Mouse (Mus musculus) kidney, embryonic 14.5 days (tissue): ENCODE measurements around the gene Il27. TPM values are rescaled to one million over a fixed set of nuclear protein-coding genes. Genes with fewer than 3 reads are reported as not detected.
"Not testable (repeated sequence)": the region's sequence is repeated elsewhere in the genome, so short reads cannot be mapped to it uniquely, and the experiment has no call there.

ENCODE experiments used
- ATAC-seq: fragments of 200-750 bp; cut with Nextera tagmentation; 2 replicates; pipeline ENCODE4 v1.8.0; 2017; ENCODE audit warnings: moderate number of reproducible peaks, mild to moderate bottlenecking, moderate TSS enrichment, moderate library complexity; ENCODE audit not compliant: low FRiP score, low TSS enrichment
- H3K27ac ChIP-seq: fragments of 300-500 bp; sonication (generic); 2 replicates; pipeline ENCODE4 v1.5.1; 2014; ENCODE audit warnings: low read depth, mild to moderate bottlenecking, low read length, moderate library complexity, mixed read lengths
- H3K27me3 ChIP-seq: fragments of 300-500 bp; sonication (generic); 2 replicates; pipeline ENCODE4 v1.6.1; 2014; ENCODE audit warnings: mild to moderate bottlenecking, low read length; ENCODE audit not compliant: control insufficient read depth, insufficient read depth
- H3K36me3 ChIP-seq: fragments of 300-500 bp; sonication (generic); 2 replicates; pipeline ENCODE4 v1.6.1; 2014; ENCODE audit warnings: low read length, mixed read lengths; ENCODE audit not compliant: control insufficient read depth, insufficient read depth
- H3K4me1 ChIP-seq: fragments of 300-500 bp; sonication (generic); 2 replicates; pipeline ENCODE4 v1.6.1; 2014; ENCODE audit warnings: low read length, mixed read lengths; ENCODE audit not compliant: control insufficient read depth, insufficient read depth
- H3K4me2 ChIP-seq: fragments of 300-500 bp; sonication (generic); replicated peaks from 2 replicates; pipeline ENCODE4 v1.6.1; 2014; ENCODE audit warnings: low read depth, mild to moderate bottlenecking, low read length
- H3K4me3 ChIP-seq: fragments of 300-500 bp; sonication (generic); 2 replicates; pipeline ENCODE4 v1.5.1; 2014; ENCODE audit warnings: mild to moderate bottlenecking, low read length
- H3K9ac ChIP-seq: fragments of 300-500 bp; sonication (generic); 2 replicates; pipeline ENCODE4 v1.6.1; 2014; ENCODE audit warnings: low read depth, mild to moderate bottlenecking, low read length, moderate library complexity
- H3K9me3 ChIP-seq: fragments of 300-500 bp; sonication (generic); 2 replicates; pipeline ENCODE4 v1.6.1; 2016; ENCODE audit warnings: low read length; ENCODE audit not compliant: control insufficient read depth
- WGBS: fragments of 180-500 bp; shearing (Covaris S2); extraction: QIAGEN DNeasy Blood & Tissue Kit; methylation state at CpG from one replicate; pipeline ENCODE4 v1.1.7; 2014; 5-methylcytosine and 5-hydroxymethylcytosine counted together
- polyA plus RNA-seq: library from polyadenylated mRNA; unstranded; fragments of >200 nt; fragmentation: Nextera tagmentation; extraction: Ambion mirVana; gene quantifications from 2 replicates; pipeline ENCODE4 v1.2.1, GENCODE M21; 2014

The Il27 gene
- polyA plus RNA-seq = not detected in 2 replicates

DNA sequence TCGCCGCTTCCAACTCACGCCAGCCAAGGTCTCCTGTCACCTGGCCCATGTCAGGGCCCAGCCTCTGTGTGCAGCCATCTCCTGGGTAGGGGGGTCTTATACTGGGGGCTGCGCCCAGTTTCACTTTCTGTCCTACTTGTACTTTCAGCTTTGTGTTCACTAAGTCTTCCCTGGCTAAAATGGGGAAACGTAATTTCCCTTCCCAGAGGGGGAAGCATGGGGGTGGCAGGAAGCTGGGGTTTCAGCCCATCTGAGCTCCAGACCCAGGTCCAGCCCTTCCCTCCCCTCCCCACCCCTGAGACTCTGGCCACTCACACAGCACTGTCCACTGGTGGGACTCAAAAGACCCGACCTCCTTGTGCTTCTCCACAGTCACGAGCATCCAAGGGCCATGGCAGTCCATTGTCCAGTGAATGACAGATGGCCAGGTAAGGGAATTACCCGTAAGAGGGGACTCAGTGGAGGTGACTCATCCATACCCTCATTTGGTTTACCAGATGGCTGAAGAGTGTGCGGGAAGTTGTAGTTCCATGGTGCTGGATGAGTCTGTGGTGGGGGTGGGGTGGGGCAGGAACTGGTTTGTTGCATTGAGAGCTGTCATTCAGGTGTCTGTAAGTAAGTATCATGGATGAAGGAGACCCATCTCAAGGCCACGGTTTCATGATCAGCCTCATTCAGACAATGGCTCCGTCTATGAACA lies at the start of gene Il27:
Gene Il27, minus strand, starts transcription at position 80 of the 700 bp plus-strand sequence.
- no peak within 1 kb of the TSS for H3K4me3 ChIP-seq
- H3K4me2 ChIP-seq = no peak within 1 kb of the TSS
- H3K9me3 ChIP-seq = no peaks in the 10 kb centered on the region
- no peaks in the 10 kb centered on the region for H3K27me3 ChIP-seq
- no peaks in the 10 kb centered on the region for H3K4me1 ChIP-seq
- no peak within 1 kb of the TSS for H3K9ac ChIP-seq
- H3K27ac ChIP-seq = no peak within 1 kb of the TSS
- no peak for ATAC-seq
- 79% methylated on average over 11 of the region's 11 CpGs for WGBS
- no peaks in the 10 kb centered on the region for H3K36me3 ChIP-seq

DNA sequence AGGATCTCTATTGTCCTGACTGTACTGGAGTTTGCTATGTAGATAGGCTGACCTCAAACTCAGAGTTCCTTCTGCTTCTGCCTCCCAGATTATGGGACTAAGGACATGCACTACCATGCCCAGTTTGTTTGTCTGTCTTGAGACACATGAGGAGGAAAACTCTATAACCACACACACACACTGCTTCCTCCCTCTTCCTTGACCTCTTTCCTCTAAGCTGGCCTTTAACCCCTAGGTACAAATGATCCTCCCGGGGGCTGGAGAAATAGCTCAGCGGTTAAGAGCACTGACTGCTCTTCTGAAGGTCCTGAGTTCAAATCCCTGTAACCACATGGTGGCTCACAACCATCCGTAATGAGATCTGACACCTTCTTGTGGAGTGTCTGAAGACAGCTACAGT lies 49.6 kb upstream of the Il27 start:
- no peak for ATAC-seq
- Histone ChIP-seq H3K9ac (peak overlapping the region; percentile 23; the same call in 1 of the 2 replicates), H3K4me3 (no peak overlapping the region), H3K9me3 (no peaks in the 10 kb centered on the region), H3K27ac (no peak overlapping the region), H3K4me1 (peaks cover 11% of the 10 kb centered on the region), H3K27me3 (no peaks in the 10 kb centered on the region), H3K4me2 (no peak overlapping the region), H3K36me3 (no peaks in the 10 kb centered on the region)
- WGBS = 67% methylated on average over 3 of the region's 3 CpGs

DNA sequence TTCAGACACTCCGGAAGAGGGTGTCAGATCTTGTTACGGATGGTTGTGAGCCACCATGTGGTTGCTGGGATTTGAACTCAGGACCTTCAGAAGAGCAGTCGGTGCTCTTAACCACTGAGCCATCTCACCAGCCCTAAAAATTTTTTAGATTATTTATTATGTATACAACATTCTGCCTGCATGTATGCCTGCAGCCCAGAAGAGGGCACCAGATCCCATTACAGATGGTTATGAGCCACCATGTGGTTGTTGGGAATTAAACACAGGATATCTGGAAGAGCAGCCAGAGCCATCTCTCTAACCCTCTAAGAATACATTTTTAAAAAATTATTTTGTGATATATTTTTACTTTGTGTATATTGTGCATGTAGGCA lies 48.5 kb upstream of the Il27 start:
- WGBS = 60% methylated on average over 2 of the region's 3 CpGs
- H3K9ac ChIP-seq = not testable (repeated sequence)
- peak; percentile 25; the same call in 1 of the 2 replicates for ATAC-seq

DNA sequence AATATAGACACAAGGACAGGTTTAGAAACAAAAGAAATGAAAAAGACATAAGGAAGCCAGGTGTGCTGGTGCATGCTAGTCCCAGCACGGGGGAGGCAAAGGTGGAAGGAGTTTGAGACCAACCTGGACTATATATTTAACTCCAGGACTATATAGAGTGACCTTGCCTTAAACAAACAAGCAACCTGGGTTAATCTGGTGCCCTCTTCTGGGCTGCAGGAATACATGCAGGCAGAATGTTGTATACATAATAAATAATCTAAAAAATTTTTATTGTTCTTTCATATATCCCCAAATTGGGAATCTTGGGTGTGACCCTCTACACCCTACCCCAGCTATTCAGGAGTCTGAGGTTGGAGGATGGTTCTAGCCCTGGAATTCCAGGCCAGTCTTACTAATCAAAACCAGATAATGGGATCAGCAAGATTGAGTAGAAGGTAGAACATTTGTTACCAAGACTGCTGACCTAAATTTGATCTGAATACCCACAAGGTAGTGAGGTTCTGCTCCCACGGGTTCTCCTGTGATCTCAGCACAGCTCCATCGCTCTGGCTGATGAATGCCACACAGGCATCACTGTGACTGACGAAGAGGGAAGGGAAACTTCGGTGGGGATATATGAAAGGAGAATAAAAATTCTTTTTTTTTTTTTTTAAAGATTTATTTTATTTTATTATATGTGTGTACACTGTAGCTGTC lies 48.0 kb upstream of the Il27 start:
- no peaks in the 10 kb centered on the region for H3K27me3 ChIP-seq
- no peak overlapping the region for H3K27ac ChIP-seq
- peaks cover 5% of the 10 kb centered on the region; the same call in 1 of the 2 replicates for H3K4me1 ChIP-seq
- no peak overlapping the region for H3K9ac ChIP-seq
- no peaks in the 10 kb centered on the region for H3K36me3 ChIP-seq
- H3K4me3 ChIP-seq = no peak overlapping the region
- 72% methylated on average over 5 of the region's 5 CpGs for WGBS
- no peak overlapping the region for H3K4me2 ChIP-seq
- no peak for ATAC-seq
- H3K9me3 ChIP-seq = no peaks in the 10 kb centered on the region

More for the DNA sequence above, 48.5 kb upstream of the Il27 start:
- not testable (repeated sequence) for H3K9me3 ChIP-seq, H3K36me3 ChIP-seq, H3K27me3 ChIP-seq, H3K4me1 ChIP-seq, H3K4me3 ChIP-seq, H3K4me2 ChIP-seq, H3K27ac ChIP-seq

DNA sequence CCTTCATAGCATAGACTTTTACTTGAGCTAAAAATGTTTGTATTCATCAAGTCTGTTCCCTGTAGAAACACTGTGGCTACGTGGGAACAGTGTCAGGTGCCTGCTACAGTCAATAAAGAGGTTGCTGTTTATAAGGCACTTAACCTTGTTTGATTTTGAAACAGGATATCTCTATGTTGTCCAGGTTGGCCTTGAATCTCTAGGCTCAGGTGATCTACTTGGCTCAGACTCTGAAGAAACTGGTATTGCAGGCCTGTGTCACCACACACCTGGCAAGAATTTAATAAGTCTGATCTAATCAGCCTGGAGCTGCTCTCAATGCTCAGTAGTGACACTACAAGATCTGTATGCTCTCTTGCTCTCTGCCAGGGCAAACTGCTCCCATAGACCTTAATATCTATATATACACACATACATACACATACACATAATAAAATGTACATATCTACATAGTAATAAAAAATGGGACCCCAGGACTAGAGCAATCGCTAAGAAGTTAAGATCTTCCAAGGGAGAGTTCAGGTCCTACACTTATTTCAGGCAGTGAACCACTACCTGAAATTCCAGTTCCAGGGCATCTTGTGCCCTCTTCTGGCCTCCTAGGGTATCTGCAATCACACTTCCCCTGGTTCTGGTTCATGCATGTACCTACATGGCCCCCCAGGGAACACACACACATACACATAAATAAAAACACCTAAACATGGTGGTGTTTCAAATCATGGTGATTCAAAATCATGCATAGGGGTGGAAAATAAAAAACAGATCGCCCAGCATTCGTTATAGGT lies 42.2 kb upstream of the Il27 start:
- Histone ChIP-seq H3K36me3 (no peaks in the 10 kb centered on the region), H3K4me3 (no peak overlapping the region), H3K9ac (no peak overlapping the region), H3K4me1 (no peaks in the 10 kb centered on the region), H3K27me3 (no peaks in the 10 kb centered on the region), H3K4me2 (no peak overlapping the region), H3K9me3 (no peaks in the 10 kb centered on the region), H3K27ac (no peak overlapping the region)
- ATAC-seq = peak; percentile 39; the same call in 1 of the 2 replicates
- WGBS = 13% methylated on average over 4 of the region's 4 CpGs

DNA sequence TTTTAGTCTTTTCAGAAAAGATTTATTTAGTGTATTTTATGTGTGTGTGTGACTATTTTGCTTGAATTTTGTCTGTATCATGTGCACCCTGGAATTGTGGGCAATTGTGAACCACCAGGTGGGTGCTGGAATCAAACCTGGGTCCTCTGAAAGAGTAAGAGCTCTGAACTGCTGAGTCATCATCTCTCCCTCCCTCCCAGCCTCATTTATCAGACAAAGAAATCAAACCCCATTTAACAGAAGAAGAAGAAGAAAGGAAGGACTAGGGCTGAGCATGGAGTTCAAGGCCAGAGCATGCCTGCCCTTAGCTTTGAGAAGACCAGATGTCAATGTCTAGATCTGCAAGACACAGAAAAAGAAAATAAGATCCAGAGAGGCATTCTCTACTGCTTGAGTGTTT lies 40.6 kb upstream of the Il27 start:
- no peak for ATAC-seq
- H3K4me1 ChIP-seq = no peaks in the 10 kb centered on the region
- H3K27me3 ChIP-seq = no peaks in the 10 kb centered on the region
- no peak overlapping the region for H3K9ac ChIP-seq
- no peak overlapping the region for H3K4me2 ChIP-seq
- H3K36me3 ChIP-seq = no peaks in the 10 kb centered on the region
- no peak overlapping the region for H3K27ac ChIP-seq
- no peak overlapping the region for H3K4me3 ChIP-seq
- no peaks in the 10 kb centered on the region for H3K9me3 ChIP-seq

DNA sequence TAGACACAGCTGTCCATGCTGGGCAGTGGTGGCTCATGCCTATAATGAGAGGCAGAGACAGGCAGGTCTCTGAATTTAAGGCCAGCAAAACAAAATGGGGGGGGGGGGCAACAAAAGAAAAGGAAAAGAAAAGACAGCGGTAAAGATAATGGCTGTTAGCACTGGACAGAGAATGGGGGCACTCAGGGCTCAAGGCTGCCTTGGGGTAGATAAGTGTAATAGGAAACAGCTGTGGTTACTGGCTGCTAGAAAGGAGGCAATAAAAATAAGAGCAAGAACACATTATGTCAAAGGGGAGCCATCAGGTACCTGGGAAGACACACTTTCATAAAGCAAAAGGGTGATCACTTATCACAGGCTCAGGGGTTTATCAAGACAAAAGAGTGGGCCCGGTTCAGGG lies 37.7 kb upstream of the Il27 start:
- Histone ChIP-seq H3K4me3 (no peak overlapping the region), H3K27ac (no peak overlapping the region), H3K4me1 (no peaks in the 10 kb centered on the region), H3K27me3 (no peaks in the 10 kb centered on the region), H3K4me2 (no peak overlapping the region), H3K9ac (no peak overlapping the region), H3K9me3 (no peaks in the 10 kb centered on the region), H3K36me3 (no peaks in the 10 kb centered on the region)
- no peak for ATAC-seq
- 89% methylated on average over 2 of the region's 2 CpGs for WGBS

DNA sequence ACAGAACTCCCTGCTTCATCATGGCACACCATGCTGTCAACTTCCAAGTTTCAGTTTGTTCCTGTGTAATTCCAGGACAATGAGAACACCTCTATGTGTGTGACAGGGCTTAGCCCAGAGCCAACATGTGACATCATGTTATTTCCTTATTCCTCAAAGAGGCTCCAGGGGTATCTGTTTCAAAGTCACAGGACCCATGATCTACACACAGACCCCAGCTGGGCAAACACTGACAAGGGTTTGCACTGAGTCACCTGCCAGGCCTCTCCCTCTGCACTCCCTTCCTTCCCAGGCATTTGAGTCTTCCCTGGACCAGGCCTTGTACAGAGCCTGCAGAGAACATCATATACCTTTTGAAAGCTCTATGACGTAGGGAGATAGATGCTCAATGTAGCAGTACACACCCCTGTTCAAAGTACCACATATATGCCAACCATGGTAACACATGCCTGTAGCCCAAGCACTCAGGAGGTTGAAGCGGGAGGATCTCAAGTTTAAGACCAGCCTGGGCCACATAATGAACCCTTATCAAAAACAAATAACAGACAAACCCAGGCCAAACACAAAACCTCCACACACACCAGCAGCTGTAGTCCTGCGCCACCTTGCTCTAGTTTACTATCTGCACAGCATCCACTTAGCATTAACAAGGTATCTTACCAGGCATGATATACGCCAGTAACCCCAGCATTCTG lies 36.2 kb upstream of the Il27 start, which contains the start of gene Nupr1:
Gene Nupr1, minus strand, starts transcription at position 38 of the 695 bp plus-strand sequence.
- Histone ChIP-seq H3K27ac (no peak within 1 kb of the TSS), H3K36me3 (no peaks in the 10 kb centered on the region), H3K4me2 (no peak within 1 kb of the TSS), H3K4me1 (no peaks in the 10 kb centered on the region), H3K9ac (no peak within 1 kb of the TSS), H3K27me3 (no peaks in the 10 kb centered on the region), H3K4me3 (no peak within 1 kb of the TSS), H3K9me3 (no peaks in the 10 kb centered on the region)
- 91% methylated on average over 4 of the region's 4 CpGs for WGBS
- no peak for ATAC-seq
